Mouse (Mus musculus) testis, adult 2 months (tissue): ENCODE measurements around the gene Hoxa2. TPM values are rescaled to one million over a fixed set of nuclear protein-coding genes. Genes with fewer than 3 reads are reported as not detected.

Experiments used
- H3K27ac ChIP-seq: fragments of 200-500 bp; 2 replicates; pipeline ENCODE4 v1.5.1; 2012; ENCODE audit warnings: low read depth, low read length; ENCODE audit not compliant: control insufficient read depth, insufficient read depth
- H3K27me3 ChIP-seq: fragments of 200-500 bp; 2 replicates; pipeline ENCODE4 v1.6.1; 2012; ENCODE audit warnings: mild to moderate bottlenecking, low read length, moderate library complexity; ENCODE audit not compliant: control insufficient read depth, insufficient read depth
- H3K36me3 ChIP-seq: fragments of 200-500 bp; 2 replicates; pipeline ENCODE4 v1.6.1; 2012; ENCODE audit warnings: mild to moderate bottlenecking, low read length; ENCODE audit not compliant: control insufficient read depth, insufficient read depth
- H3K4me1 ChIP-seq: fragments of 200-500 bp; 2 replicates; pipeline ENCODE4 v1.6.1; 2012; ENCODE audit warnings: low read length; ENCODE audit not compliant: control insufficient read depth, insufficient read depth
- H3K4me3 ChIP-seq: fragments of 200-500 bp; 2 replicates; pipeline ENCODE4 v1.5.1; 2012; ENCODE audit warnings: low read depth, mild to moderate bottlenecking, low read length, moderate library complexity, mixed read lengths; ENCODE audit not compliant: control insufficient read depth
- CTCF ChIP-seq: fragments of 200-500 bp; IDR thresholded peaks from 2 replicates; pipeline ENCODE4 v1.5.1; 2012; ENCODE audit warnings: low read depth, mild to moderate bottlenecking, inconsistent platforms, low read length, moderate library complexity; ENCODE audit not compliant: control insufficient read depth, insufficient read depth, insufficient replicate concordance
- POLR2A ChIP-seq: fragments of 200-500 bp; IDR thresholded peaks from 2 replicates; pipeline ENCODE4 v1.6.1; 2012; ENCODE audit warnings: low read depth, mild to moderate bottlenecking, inconsistent platforms, low read length, moderate library complexity; ENCODE audit not compliant: control insufficient read depth
- polyA plus RNA-seq: library from polyadenylated mRNA; depleted of rRNA; stranded (reverse); fragments of >200 nt; gene quantifications from 2 replicates; pipeline ENCODE4 v1.2.3, GENCODE M21; 2012; rRNA removed

The Hoxa2 gene
- polyA plus RNA-seq, 1 experiment: 0.07 TPM

- Histone ChIP-seq H3K27me3 (no peaks in the 10 kb centered on the region), H3K27ac (no peak overlapping the region), H3K4me3 (no peak overlapping the region), H3K4me1 (peaks cover 2% of the 10 kb centered on the region), H3K36me3 (no peaks in the 10 kb centered on the region)
- TF ChIP-seq POLR2A: no peak
- TF ChIP-seq CTCF: no peak
Observed at GRCm38 (mm10) chr6:52138576-52138975, 26.1 kb downstream of the Hoxa2 start.

- TF ChIP-seq CTCF (no peak), POLR2A (no peak)
- Histone ChIP-seq H3K4me1 (peaks cover 2% of the 10 kb centered on the region), H3K36me3 (no peaks in the 10 kb centered on the region), H3K4me3 (no peak overlapping the region), H3K27me3 (no peaks in the 10 kb centered on the region), H3K27ac (no peak overlapping the region)
Observed at GRCm38 (mm10) chr6:52137841-52138535, 26.6 kb downstream of the Hoxa2 start.

- H3K36me3 ChIP-seq: no peaks in the 10 kb centered on the region
- no peaks in the 10 kb centered on the region for H3K27me3 ChIP-seq
- TF ChIP-seq CTCF (no peak), POLR2A (no peak)
- H3K4me3 ChIP-seq: no peak overlapping the region
- no peaks in the 10 kb centered on the region for H3K4me1 ChIP-seq
- H3K27ac ChIP-seq: no peak overlapping the region
Observed at GRCm38 (mm10) chr6:52123673-52124072, 41.0 kb downstream of the Hoxa2 start.

GRCm38 (mm10) chr6:52121173-52121572, 43.5 kb downstream of the Hoxa2 start:
- H3K4me3 ChIP-seq: no peak overlapping the region
- no peaks in the 10 kb centered on the region for H3K27me3 ChIP-seq
- TF ChIP-seq POLR2A (no peak), CTCF (no peak)
- no peak overlapping the region for H3K27ac ChIP-seq
- no peaks in the 10 kb centered on the region for H3K4me1 ChIP-seq
- H3K36me3 ChIP-seq: no peaks in the 10 kb centered on the region

GRCm38 (mm10) chr6:52118903-52119635, 45.6 kb downstream of the Hoxa2 start:
- H3K27ac ChIP-seq: no peak overlapping the region
- H3K4me1 ChIP-seq: peaks cover 3% of the 10 kb centered on the region; the same call in 1 of the 2 replicates
- no peaks in the 10 kb centered on the region for H3K27me3 ChIP-seq
- H3K4me3 ChIP-seq: no peak overlapping the region
- TF ChIP-seq CTCF: no peak
- no peak for TF ChIP-seq POLR2A
- no peaks in the 10 kb centered on the region for H3K36me3 ChIP-seq

- peaks cover 3% of the 10 kb centered on the region; the same call in 1 of the 2 replicates for H3K4me1 ChIP-seq
- no peak overlapping the region for H3K4me3 ChIP-seq
- no peaks in the 10 kb centered on the region for H3K27me3 ChIP-seq
- no peak overlapping the region for H3K27ac ChIP-seq
- TF ChIP-seq POLR2A (no peak), CTCF (no peak)
- H3K36me3 ChIP-seq: no peaks in the 10 kb centered on the region
Observed at GRCm38 (mm10) chr6:52115899-52116298, 48.7 kb downstream of the Hoxa2 start.

Other genes with a start within 250 kb of the Hoxa2 start
- 9.4 and 15.2 TPM in 2 replicates for gene Skap2, start 152.3 kb downstream of the Hoxa2 start, polyA plus RNA-seq
- 0.07 and 0.14 TPM in 2 replicates for gene Hoxa1, start 6.5 kb downstream of the Hoxa2 start, polyA plus RNA-seq
- gene 5730596B20Rik, start 12.7 kb upstream of the Hoxa2 start, polyA plus RNA-seq: not detected in 2 replicates
- gene Hoxa4, start 26.9 kb upstream of the Hoxa2 start, polyA plus RNA-seq: 61.2 and 65.3 TPM in 2 replicates
- gene Hoxa5, start 39.8 kb upstream of the Hoxa2 start, polyA plus RNA-seq: 0.06 and 0.08 TPM in 2 replicates
- gene Hoxa6, start 43.9 kb upstream of the Hoxa2 start, polyA plus RNA-seq: 0.21 TPM in 1 of 2 replicates, not detected in the other
- gene Hoxa3, start 48.5 kb upstream of the Hoxa2 start, polyA plus RNA-seq: 5.4 and 5.8 TPM in 2 replicates
- not detected in 2 replicates for gene Gm28308, start 48.5 kb upstream of the Hoxa2 start, polyA plus RNA-seq
- 0.48 and 0.72 TPM in 2 replicates for gene Hoxa7, start 57.0 kb upstream of the Hoxa2 start, polyA plus RNA-seq
- 0.52 and 1.9 TPM in 2 replicates for gene Hoxa9, start 66.3 kb upstream of the Hoxa2 start, polyA plus RNA-seq
- gene Hoxa10, start 76.0 kb upstream of the Hoxa2 start, polyA plus RNA-seq: 0.19 and 1.6 TPM in 2 replicates
- gene Hoxa11, start 81.0 kb upstream of the Hoxa2 start, polyA plus RNA-seq: 0.47 TPM in 1 of 2 replicates, not detected in the other
- gene Hoxa13, start 96.0 kb upstream of the Hoxa2 start, polyA plus RNA-seq: not detected in 2 replicates
- gene Evx1, start 148.7 kb upstream of the Hoxa2 start, polyA plus RNA-seq: 0.02 and 0.08 TPM in 2 replicates